Mouse (Mus musculus) mouse embryonic stem cell (cell line): ENCODE results near the gene 0610010K14Rik.

ENCODE experiments used
- in situ Hi-C, 2 experiments: fragments of 300-500 bp; cut with MboI; formaldehyde crosslinking; loops; 1 replicate in 1 of 2; 3 replicates in 1 of 2; pipeline ENCODE4 v1.14.3; 2019 to 2020; ENCODE audit warnings: low sequenced_read_pairs in 2 of 2, low pct_unique_long_range_greater_than_20kb in 1 of 2, mixed read lengths in 1 of 2; ENCODE audit not compliant: unreplicated experiment in 1 of 2

Gene 0610010K14Rik

DNA sequence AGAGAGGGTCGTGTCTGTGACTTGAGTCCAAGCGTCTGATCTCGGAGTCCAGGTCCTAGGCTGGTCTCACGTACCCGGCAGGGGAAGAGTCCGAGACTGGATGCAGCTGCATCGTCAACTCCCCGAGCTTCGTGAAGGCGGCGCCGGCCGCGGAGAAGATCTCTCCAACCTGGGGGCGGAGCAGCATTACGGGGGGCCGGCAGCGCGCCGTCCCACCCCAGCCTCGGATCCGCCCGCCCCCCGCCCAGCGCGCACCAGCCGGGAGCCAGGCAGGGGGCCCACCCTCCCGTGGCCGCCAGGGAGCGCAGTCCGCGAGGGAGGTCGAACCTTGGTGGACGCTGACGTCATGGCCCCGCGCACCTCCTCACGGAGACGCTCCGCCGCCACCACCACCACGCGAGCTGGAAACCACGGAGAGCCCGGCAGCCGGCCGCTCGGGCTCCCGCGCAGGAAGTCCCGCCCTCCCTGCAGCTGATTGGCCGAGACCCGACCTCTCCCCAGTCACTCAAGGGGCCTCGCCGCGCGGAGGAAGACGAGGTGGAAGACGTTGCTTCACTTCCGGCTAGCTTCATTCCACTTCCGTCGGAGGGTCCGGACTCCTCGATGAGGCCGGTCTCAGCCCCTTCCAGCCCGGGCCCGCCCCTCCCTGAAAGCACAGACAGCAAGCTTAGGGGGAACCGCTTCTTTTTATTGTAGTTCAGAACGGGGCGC, at the start of gene 0610010K14Rik:
Gene 0610010K14Rik (minus strand): TSS at position 458 of the 711 bp plus-strand sequence.
- in situ Hi-C loops = no loop called here

DNA sequence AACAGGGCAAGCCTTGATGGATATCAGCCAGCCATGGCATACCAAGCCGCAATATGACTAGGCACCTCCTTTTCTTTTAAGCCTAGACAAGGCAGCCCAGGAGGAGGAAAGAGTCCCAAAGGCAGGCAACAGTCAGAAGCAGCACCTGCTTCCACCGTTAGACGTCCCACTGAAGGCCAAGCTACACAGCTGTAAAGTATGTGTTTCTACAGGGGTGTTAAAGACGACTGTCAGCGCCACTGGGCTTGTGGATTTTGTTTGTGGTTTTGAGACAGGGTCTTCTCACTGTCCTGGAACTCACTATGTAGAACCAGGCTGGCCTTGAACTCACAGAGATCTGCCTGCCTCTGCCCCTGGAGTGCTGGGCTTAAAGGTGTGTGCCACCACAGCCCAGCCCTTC, 48.0 kb upstream of the 0610010K14Rik start:
- in situ Hi-C loops = no loop called here

DNA sequence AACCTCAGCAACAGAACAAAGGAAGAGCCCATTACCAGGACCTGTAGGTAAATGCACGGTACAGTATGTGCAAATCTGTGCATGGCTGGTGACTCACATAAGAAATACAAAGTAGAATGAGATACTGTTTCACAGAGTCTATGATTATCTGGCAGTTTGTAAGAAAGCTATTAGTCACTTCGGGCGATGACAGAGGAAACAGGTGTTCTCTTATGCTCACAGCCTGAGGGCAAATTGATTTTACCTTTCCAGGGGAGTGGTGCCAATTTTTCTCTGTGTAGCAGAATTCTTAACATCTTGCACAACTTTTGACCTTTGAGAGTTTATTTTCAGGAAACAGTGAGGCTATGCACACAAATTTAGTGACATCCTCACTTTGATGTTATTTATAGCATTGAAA, 47.0 kb upstream of the 0610010K14Rik start:
- in situ Hi-C loops = no loop called here

DNA sequence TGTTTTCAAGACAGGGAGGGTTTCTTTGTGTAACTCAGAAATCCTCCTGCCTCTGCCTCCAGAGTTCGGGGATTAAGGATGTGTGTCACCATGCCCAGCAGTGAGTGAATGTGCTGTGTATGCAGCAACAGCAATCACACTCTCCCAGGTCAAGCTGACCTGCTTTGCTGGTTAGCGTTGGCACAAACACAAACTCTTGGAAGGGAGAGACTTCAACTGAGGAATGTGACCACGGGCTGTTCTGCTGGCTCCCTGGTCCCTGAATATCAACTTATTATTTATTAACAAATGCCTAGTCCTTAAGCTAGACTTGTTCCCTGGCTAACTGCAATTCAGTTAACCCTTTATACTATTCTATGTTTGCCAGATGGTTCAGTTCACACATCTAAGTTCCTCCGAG, 46.0 kb upstream of the 0610010K14Rik start:
- in situ Hi-C loops = no loop called here

DNA sequence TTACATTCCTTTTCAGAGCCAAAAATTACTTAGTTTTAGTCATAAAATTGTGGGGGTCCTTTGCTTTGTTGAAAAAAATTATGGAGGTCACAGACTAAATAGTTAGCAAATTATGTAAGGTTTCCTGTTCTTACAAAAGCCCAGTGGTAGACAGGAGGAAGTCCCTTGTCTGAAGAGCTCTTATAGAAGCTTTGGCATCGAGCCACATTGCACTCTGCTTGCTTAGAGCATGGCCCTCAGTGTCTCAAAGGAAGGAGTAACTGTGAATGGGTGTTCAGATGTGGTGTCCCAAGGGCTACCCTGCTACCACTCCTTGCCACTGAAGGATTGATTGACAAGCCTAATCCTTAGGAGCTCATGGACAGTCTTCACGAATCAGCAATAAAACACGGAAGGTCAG, 42.7 kb upstream of the 0610010K14Rik start:
- in situ Hi-C loops = no loop called here

DNA sequence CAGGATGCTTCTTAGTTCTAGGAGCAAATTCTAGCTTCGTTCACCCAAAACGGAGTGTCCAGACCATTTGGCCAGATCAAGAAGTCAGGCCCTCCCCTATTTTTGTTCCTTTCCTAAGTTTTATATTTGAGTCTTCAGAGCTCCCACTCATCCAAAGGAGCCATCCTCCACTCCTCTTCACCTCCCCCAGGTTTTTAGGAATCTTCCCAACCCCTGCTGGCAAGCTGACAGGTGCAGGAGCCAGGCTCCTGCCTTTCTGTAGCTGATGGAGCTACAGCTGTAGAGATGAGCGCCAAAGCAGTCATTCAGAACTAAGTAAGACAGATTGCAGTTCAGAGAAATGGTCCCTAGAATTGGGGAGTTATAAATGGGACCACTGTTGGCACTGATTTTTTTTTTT, 41.2 kb upstream of the 0610010K14Rik start:
- in situ Hi-C loops = no loop called here

DNA sequence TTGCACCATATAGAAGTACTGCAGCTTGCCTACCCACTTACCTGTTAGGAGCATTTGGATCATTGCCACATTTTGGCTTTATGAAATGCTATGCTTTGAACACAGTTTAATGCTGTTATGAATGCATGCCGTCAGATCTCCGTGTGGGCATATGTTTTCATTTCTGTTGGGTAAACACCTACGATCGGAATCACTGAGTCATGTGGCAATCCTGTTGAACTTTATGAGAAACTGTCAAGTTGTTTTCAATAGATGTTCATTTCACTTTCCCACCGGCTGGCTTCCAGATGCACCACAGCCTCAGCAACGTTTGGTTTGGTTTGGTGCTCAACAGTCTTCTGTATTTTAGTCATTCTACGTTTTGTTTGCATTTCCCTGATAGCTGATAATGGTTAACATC, 33.9 kb upstream of the 0610010K14Rik start:
- in situ Hi-C loops = no loop called here

DNA sequence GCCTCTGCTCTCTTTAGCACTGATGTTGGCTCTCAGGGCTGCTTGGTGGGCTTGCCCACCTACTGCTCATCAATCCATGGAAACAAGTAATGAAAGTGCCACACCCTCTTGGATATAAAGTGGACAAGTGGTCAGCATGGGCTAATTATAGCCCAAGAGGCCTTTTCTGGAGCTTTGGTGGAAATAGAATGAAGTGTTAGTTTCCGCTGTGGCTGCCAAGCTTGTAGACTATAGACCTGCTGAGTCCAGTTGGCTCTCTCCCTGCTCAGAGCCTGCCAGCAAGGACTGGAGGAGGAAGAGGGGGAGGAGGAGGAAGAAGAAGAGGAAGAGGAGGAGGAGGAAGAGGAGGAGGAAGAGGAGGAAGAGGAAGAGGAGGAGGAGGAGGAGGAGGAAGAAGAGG, 28.7 kb upstream of the 0610010K14Rik start:
- in situ Hi-C loops = no loop called here

DNA sequence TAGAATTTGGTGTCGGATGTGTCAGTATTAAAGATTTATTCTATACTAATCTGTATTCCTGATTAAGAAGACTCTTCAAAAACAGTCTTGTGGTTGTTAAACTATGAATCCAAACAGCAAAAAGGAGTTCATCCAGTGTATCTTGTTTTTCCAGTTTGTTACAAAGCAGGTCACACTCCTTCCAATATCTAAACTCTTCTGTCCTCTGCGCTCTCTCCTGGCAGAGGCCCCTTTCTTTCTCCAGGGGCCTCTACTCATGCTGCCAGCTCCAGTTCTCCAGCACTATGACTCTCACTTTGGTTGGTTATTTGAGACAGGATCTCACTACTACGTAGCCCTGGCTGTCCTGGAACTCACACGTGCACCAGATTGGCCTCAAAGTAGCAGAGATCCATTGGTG, 28.1 kb upstream of the 0610010K14Rik start:
- in situ Hi-C loops = no loop called here

DNA sequence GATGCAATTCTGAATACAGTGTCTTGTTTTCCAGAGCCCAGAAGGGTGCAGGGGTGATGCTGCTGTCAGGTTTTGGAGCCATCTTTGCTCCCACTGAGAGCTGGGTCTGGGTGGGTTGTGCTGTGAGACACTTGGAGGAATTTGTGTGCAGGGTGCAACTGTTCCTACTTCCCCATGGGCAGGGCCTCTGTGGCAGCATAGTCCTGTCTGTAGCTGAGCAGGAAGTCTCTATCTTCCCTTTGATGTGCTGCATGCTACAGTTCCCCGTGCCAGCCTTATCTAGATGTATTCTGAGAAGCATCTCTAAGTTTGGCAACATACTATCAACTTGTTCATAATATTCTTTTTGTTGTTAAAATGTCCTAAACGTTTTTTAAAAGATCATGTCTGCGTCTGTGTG, 27.5 kb upstream of the 0610010K14Rik start:
- in situ Hi-C loops = no loop called here

DNA sequence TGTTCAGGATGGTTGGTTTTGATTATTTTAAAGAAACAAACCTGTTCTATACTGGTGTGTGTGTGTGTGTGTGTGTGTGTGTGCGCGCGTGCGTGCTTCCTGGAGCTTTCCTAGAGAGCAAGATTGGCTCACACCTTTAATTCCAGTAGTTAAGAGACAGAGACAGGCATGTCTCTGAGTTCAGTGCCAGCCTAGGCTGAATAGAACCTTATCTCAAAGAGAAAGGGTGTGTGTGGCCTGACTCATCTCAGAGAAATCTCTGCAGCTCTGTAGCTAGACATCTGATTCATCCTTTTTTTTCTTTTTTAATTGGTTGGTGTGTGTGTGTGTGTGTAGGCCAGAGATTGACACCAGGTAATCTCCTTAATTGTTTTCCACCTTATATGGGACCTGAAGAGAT, 21.3 kb upstream of the 0610010K14Rik start:
- in situ Hi-C loops = no loop called here

DNA sequence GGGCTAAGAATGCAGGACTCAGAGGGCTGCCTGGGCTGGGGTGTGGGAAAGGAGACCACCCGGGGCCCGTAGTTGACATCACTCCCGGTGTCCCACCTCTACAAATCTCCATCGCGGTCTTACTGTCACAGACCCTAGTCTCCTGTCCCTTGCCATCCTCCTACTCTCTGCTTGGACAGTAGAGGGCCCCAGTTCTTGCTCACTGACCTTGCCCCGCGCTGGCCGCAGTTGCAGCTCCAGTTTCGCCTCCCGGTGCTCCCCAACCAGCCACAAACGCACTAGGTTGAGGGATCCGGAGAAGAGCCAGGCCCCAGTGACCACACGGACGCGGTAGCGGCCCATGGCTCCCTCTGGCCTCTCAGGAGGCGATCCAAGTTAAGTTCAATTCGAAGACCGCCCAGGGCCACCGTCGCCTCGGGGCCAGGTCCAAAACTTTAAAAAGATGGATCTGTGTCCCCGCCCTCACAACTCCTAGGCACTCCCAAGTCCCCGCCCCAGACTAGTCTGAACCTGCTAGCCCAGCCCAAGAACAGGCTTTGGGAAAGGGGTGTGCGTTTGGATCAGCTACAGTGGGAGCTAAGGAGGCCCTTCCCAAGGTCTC, 17.3 kb upstream of the 0610010K14Rik start, which contains the start of gene Alox12:
Gene Alox12 (minus strand): TSS at position 423 of the 601 bp plus-strand sequence.
- in situ Hi-C loops = no loop called here

DNA sequence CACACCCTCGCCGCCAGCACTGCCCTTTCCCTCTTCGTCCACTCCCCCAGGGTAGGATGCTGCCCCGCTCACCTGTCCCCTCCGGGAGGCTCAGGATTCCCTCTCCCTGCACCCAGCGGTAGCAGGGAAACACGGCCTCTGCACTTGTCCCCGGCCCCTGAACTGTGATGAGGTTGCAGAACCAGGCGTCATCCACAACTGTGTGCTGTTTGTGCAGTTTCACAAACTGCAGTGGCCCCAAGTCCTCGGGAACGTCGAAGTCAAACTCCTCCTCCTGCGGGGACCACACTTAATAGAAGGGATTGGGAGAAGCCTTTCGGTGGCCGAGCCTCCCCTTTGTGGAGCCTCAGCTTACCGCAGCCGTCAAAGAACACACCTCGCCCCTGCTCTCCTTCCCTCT, 16.6 kb upstream of the 0610010K14Rik start:
- in situ Hi-C loops = no loop called here

DNA sequence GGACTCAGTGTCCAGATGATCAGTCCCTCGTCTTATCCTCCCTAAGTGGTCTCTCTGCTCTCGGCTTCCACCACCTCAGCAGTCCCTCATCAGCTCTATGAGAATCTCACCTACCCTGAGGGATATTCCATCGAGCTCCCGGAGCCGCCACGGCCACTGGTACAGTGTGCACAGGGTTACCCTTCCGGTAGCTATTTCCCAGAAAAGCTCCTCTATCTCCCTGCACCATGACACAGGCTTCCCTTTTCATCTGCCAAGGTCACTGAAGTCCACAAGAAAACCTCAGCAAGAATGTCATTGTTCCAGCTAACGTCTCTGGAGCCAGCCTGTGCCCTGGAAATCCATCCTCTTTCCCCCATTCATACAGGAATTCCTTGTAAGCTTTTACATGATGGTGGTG, 14.1 kb upstream of the 0610010K14Rik start:
- in situ Hi-C loops = no loop called here

DNA sequence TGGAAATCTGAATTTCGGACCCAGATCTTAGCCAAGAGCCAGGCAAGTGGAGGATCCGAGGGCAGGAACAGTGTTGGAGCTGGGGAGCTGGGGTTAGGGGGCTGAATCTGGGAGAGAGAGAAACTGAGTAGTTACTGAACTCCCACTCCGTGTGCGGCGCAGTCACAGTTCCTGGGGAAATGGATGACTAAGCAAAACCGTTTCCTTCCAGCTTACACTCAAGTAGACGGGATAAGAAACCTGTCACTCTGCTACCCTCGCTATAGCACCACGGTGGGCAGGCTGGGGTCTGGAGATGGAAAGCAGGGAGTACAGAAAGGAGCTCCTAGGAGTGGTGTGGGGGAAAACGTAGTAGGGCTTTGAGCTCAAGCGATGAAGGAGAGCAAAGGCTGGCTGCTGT, 12.4 kb upstream of the 0610010K14Rik start:
- in situ Hi-C loops = no loop called here

DNA sequence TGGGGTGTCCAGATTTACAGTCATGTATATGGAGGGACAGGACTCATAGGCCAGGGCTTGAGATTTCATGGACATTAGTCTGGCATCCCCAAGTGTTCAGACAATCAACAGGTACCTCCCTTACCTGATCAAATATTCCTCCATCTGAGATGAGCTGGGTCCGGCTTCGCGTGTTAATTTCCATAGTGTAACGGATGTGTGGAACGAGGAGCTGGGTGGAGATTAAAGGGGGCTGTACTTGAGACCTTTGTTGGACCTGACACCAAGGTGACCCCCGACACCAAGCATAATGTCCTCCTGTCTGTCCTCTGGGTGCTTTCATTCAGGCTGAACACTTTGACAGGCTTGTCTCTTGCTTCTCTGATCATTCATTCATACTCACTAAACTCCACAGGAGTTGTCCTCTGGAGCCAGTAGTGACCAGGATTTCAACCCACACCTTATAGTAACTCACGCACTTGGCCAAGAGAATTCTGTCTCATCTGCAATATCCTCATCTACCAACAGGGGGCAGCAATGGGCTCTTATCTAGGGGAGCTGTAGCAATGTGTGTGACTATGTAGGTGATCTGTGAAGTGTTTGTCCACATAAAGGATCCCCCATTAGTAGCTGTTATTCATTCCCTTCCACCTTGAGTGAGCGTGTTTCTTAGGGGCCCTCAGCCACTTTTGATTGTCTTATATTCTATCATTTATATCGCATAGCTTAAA, 9.6 kb upstream of the 0610010K14Rik start:
- in situ Hi-C loops = no loop called here

DNA sequence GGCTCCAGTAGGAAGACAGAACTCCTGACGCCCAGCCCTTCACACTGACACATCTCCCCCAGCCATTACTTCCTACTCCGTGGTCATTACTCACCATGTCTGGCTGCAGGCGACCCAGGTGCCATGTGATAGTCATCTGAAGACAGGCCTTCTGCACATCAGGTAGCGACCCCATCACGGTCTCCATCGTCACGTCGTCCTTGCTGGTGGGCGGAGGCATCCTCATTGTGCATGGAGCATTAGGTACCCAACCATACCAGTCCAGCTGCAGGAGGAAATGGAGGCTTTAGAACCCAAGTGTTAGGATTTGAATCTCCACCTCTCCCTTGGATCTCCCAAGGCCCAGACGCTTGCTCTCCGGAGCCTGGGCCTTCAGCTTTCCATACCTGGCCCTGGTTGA, 4.9 kb upstream of the 0610010K14Rik start:
- in situ Hi-C loops = no loop called here

DNA sequence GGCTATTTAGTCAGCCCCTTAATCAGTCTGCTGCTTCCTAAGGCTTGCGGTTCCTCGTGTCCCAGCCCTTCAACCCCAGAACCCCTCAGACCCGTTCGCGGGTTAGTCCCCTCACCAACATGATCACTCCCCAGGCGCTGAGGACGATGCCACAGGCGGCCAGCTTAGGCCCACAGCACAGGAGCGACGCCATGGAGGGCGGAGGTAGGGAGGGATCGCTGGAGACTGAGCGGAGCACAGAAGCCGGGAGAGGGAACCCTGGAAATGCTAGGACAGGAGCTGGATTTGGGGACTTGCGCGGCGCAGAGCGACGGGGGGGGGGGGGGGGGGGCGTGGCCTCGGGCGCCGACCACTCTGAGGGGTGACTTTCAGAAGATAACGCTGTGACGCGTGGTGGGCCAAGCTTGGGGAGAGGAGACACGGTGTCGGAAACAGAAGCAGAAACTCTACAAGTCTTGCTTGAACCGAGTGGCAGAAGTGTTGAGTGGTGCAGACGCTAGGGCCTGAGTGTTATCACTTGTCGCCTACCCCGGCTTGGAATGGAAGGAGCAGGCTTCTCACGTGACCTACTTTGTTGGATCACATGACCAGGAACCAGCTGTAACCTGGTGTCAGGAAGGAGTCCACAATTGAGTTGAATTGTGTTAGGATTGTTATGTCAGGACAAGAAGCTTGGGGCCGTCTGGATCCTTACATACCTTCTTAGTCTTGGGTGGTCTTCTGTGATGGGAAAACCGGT, 2.0 kb upstream of the 0610010K14Rik start, which contains the start of the genes Gm21988 and Rnasek:
Gene Gm21988 (minus strand): TSS at position 290 of the 739 bp plus-strand sequence.
Gene Rnasek (minus strand): TSS at position 302 of the 739 bp plus-strand sequence.
- in situ Hi-C loops = no loop called here
